Mouse (Mus musculus): ENCODE results near the gene Fam47e. TPM values are rescaled to one million over a fixed set of nuclear protein-coding genes. Genes with fewer than 3 reads are reported as not detected.

Gene Fam47e
- total and polyA plus RNA-seq, 3 experiments: not detected

DNA sequence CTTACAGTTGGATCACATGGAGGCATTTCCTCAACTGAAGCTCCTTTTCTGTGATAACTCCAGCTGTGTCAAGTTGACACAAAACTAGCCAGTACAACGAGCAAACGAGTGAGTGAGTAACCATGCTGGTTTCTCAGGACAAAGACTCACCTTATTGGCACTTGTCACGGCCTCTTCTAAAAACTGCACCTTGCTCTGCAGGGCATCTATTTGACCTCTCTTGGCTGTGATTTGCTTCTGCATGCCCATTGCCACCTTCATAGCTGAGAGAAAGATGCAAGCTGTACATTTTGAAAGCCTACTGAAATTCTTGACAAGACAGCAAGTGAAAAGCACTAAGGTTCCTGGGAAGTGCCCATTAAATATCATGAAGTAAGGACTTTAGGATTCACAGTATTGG, 86.0 kb downstream of the Fam47e start:
- H3K9me3 ChIP-seq (replicated peaks; ENCODE audit: low read length): no peaks in the 10 kb centered on the region
- in situ Hi-C loops (cut with MboI; ENCODE audit: low pct_ligation_motif_present, low pct_unique_long_range_greater_than_20kb, low sequenced_read_pairs): no loop called here
- no peaks in the 10 kb centered on the region for H3K27me3 ChIP-seq (replicated peaks)
- H3K9ac ChIP-seq (ENCODE audit: insufficient read depth, low read depth): no peak overlapping the region
- TF ChIP-seq JUN (IDR thresholded peaks at IDR 0.05; ENCODE audit: insufficient read depth, low read depth, low read length): no peak
- TF ChIP-seq USF1 (IDR thresholded peaks at IDR 0.05; ENCODE audit: low read depth, low read length): no peak
- TF ChIP-seq POLR2A (IDR thresholded peaks at IDR 0.05; ENCODE audit: low read depth, low read length): no peak
- TF ChIP-seq JUND (conservative IDR thresholded peaks at IDR 0.05; ENCODE audit: low read depth, low read length): no peak
- TF ChIP-seq MXI1 (IDR thresholded peaks at IDR 0.05; ENCODE audit: low read depth, low read length): no peak
- TF ChIP-seq E2F4 (IDR thresholded peaks at IDR 0.05; ENCODE audit: insufficient replicate concordance, low read depth, low read length): no peak
- TF ChIP-seq MAFK (IDR thresholded peaks at IDR 0.05; ENCODE audit: insufficient replicate concordance, low read length): no peak
- no peak for TF ChIP-seq GABPA (IDR thresholded peaks at IDR 0.05; ENCODE audit: insufficient replicate concordance, low read depth, low read length)
- TF ChIP-seq EP300 (IDR thresholded peaks at IDR 0.05; ENCODE audit: low read length): no peak
- no peak for TF ChIP-seq HCFC1 (IDR thresholded peaks at IDR 0.05; ENCODE audit: low read depth, low read length)
- TF ChIP-seq NRF1 (IDR thresholded peaks at IDR 0.05; ENCODE audit: low read depth, low read length): no peak
- TF ChIP-seq ZKSCAN1 (IDR thresholded peaks at IDR 0.05; ENCODE audit: borderline replicate concordance, low read depth, low read length): no peak
- H3K79me2 ChIP-seq (replicated peaks; ENCODE audit: control insufficient read depth, extremely low read depth, insufficient read depth, poor library complexity, severe bottlenecking): no peaks in the 10 kb centered on the region
- H3K4me1 ChIP-seq (ENCODE audit: control insufficient read depth in 1 of 2, insufficient read depth in 2 of 2): no peaks in the 10 kb centered on the region
- DNase-seq (ENCODE audit: extremely low read depth): no peak
- H3K27ac ChIP-seq (ENCODE audit: insufficient read depth, low read depth): no peak overlapping the region
- dilution Hi-C loops (cut with MboI; ENCODE audit: extremely low pct_ligation_motif_present, extremely low pct_unique_long_range_greater_than_20kb, low sequenced_read_pairs): no loop called here
- H3K4me2 ChIP-seq (ENCODE audit: insufficient read depth, low read depth, poor library complexity, severe bottlenecking): no peak overlapping the region
- H3K4me3 ChIP-seq (replicated peaks in 1 of 3; ENCODE audit: low read depth in 2 of 3, low read length in 2 of 3, poor library complexity in 1 of 3): no peak overlapping the region
- no peaks in the 10 kb centered on the region for H3K36me3 ChIP-seq (replicated peaks in 1 of 2; ENCODE audit: control insufficient read depth in 1 of 2, insufficient read depth in 1 of 2, low read length in 1 of 2)

Other genes with a start within 250 kb of the Fam47e start
- gene Sdad1, start 244.6 kb upstream of the Fam47e start, total RNA-seq (2012; rRNA removed): 43.6 and 51.7 TPM in 2 replicates
- 62.9 and 63.7 TPM in 2 replicates for gene Sdad1, start 244.6 kb upstream of the Fam47e start, total RNA-seq (2014; rRNA removed)
- gene Sdad1, start 244.6 kb upstream of the Fam47e start, polyA plus RNA-seq (2012; ENCODE audit: insufficient read length, low read depth): 72.9 and 95.3 TPM in 2 replicates
- gene Cxcl9, start 227.0 kb upstream of the Fam47e start, total RNA-seq (2012; rRNA removed): not detected in 2 replicates
- not detected in 2 replicates for gene Cxcl9, start 227.0 kb upstream of the Fam47e start, total RNA-seq (2014; rRNA removed)
- gene Cxcl9, start 227.0 kb upstream of the Fam47e start, polyA plus RNA-seq (2012; ENCODE audit: insufficient read length, low read depth): not detected in 2 replicates
- 0.25 and 0.34 TPM in 2 replicates for gene Art3, start 223.2 kb upstream of the Fam47e start, total RNA-seq (2012; rRNA removed)
- gene Art3, start 223.2 kb upstream of the Fam47e start, total RNA-seq (2014; rRNA removed): not detected in 2 replicates
- not detected in 2 replicates for gene Art3, start 223.2 kb upstream of the Fam47e start, polyA plus RNA-seq (2012; ENCODE audit: insufficient read length, low read depth)
- 0.30 and 0.55 TPM in 2 replicates for gene Cxcl10, start 206.2 kb upstream of the Fam47e start, total RNA-seq (2012; rRNA removed)
- gene Cxcl10, start 206.2 kb upstream of the Fam47e start, total RNA-seq (2014; rRNA removed): 1.8 and 2.6 TPM in 2 replicates
- gene Cxcl10, start 206.2 kb upstream of the Fam47e start, polyA plus RNA-seq (2012; ENCODE audit: insufficient read length, low read depth): 4.9 and 5.1 TPM in 2 replicates
- 41.9 and 43.7 TPM in 2 replicates for gene Nup54, start 119.8 kb upstream of the Fam47e start, total RNA-seq (2012; rRNA removed)
- gene Nup54, start 119.8 kb upstream of the Fam47e start, total RNA-seq (2014; rRNA removed): 90.5 and 101 TPM in 2 replicates
- 66.4 and 72.5 TPM in 2 replicates for gene Nup54, start 119.8 kb upstream of the Fam47e start, polyA plus RNA-seq (2012; ENCODE audit: insufficient read length, low read depth)
- gene Scarb2, start 48.2 kb upstream of the Fam47e start, total RNA-seq (2012; rRNA removed): 6.0 and 9.2 TPM in 2 replicates
- gene Scarb2, start 48.2 kb upstream of the Fam47e start, total RNA-seq (2014; rRNA removed): 9.5 and 11.2 TPM in 2 replicates
- 6.5 and 7.2 TPM in 2 replicates for gene Scarb2, start 48.2 kb upstream of the Fam47e start, polyA plus RNA-seq (2012; ENCODE audit: insufficient read length, low read depth)
- 0.29 and 0.89 TPM in 2 replicates for gene Stbd1, start 48.0 kb downstream of the Fam47e start, total RNA-seq (2012; rRNA removed)
- gene Stbd1, start 48.0 kb downstream of the Fam47e start, total RNA-seq (2014; rRNA removed): 0.96 and 0.99 TPM in 2 replicates
- 0.93 and 1.3 TPM in 2 replicates for gene Stbd1, start 48.0 kb downstream of the Fam47e start, polyA plus RNA-seq (2012; ENCODE audit: insufficient read length, low read depth)
- not detected in 2 replicates for gene Ccdc158, start 120.2 kb downstream of the Fam47e start, total RNA-seq (2012; rRNA removed)
- not detected in 2 replicates for gene Ccdc158, start 120.2 kb downstream of the Fam47e start, total RNA-seq (2014; rRNA removed)
- not detected in 2 replicates for gene Ccdc158, start 120.2 kb downstream of the Fam47e start, polyA plus RNA-seq (2012; ENCODE audit: insufficient read length, low read depth)
- gene Shroom3, start 128.4 kb downstream of the Fam47e start, total RNA-seq (2012; rRNA removed): 0.04 and 0.25 TPM in 2 replicates
- not detected in 2 replicates for gene Shroom3, start 128.4 kb downstream of the Fam47e start, total RNA-seq (2014; rRNA removed)
- gene Shroom3, start 128.4 kb downstream of the Fam47e start, polyA plus RNA-seq (2012; ENCODE audit: insufficient read length, low read depth): 0.11 and 0.94 TPM in 2 replicates